Mouse (Mus musculus): ENCODE data around the gene Epb41l4b. TPM values are rescaled to one million over a fixed set of nuclear protein-coding genes. Genes with fewer than 3 reads are reported as not detected.

The Epb41l4b gene
- total and polyA plus RNA-seq, 2 experiments from 2014 or later = 4.2 to 14.7 TPM

GRCm38 (mm10) chr4:57118883-57119282 is 24.4 kb downstream of the Epb41l4b start:
- H3K27me3 ChIP-seq (ENCODE audit: insufficient read depth, low read length) = no peaks in the 10 kb centered on the region
- no peak overlapping the region for H3K27ac ChIP-seq
- H3K4me3 ChIP-seq (ENCODE audit: low read length) = no peak overlapping the region
- WGBS = 72% methylated on average over 3 of the region's 3 CpGs
- H3K9me3 ChIP-seq (ENCODE audit: low read length) = no peaks in the 10 kb centered on the region
- no peak overlapping the region for H3K9ac ChIP-seq (replicated peaks; ENCODE audit: low read length)
- no peak for TF ChIP-seq CTCF (IDR thresholded peaks at IDR 0.05; ENCODE audit: low read depth)
- no peaks in the 10 kb centered on the region for H3K36me3 ChIP-seq (ENCODE audit: insufficient read depth, low read length)
- H3K4me2 ChIP-seq (ENCODE audit: low read depth, low read length) = no peak overlapping the region
- 0 out of 2 replicates have a peak, but pooled peaks cover 3% of the 10 kb centered on the region for H3K4me1 ChIP-seq (ENCODE audit: insufficient read depth, low read length)
- DNase-seq (ENCODE audit: low spot score) = no peak
- ATAC-seq = no peak

- 96% methylated on average over 6 of the region's 6 CpGs for WGBS
- TF ChIP-seq CTCF (IDR thresholded peaks at IDR 0.05; ENCODE audit: low read depth) = no peak
- no peak overlapping the region for H3K27ac ChIP-seq
- no peaks in the 10 kb centered on the region for H3K36me3 ChIP-seq (ENCODE audit: insufficient read depth, low read length)
- no peak overlapping the region for H3K4me3 ChIP-seq (ENCODE audit: low read length)
- no peak overlapping the region for H3K9ac ChIP-seq (replicated peaks; ENCODE audit: low read length)
- H3K27me3 ChIP-seq (ENCODE audit: insufficient read depth, low read length) = no peaks in the 10 kb centered on the region
- H3K4me2 ChIP-seq (ENCODE audit: low read depth, low read length) = no peak overlapping the region
- no peak for DNase-seq (ENCODE audit: low spot score)
- no peak for ATAC-seq
- no peaks in the 10 kb centered on the region for H3K4me1 ChIP-seq (ENCODE audit: insufficient read depth, low read length)
- H3K9me3 ChIP-seq (ENCODE audit: low read length) = no peaks in the 10 kb centered on the region
Measured at GRCm38 (mm10) chr4:57116278-57116677, 27.0 kb downstream of the Epb41l4b start.

- no peak overlapping the region for H3K27ac ChIP-seq
- no peak overlapping the region for H3K9ac ChIP-seq (replicated peaks; ENCODE audit: low read length)
- WGBS = 74% methylated on average over 19 of the region's 19 CpGs
- H3K4me1 ChIP-seq (ENCODE audit: insufficient read depth, low read length) = peaks cover under 1% of the 10 kb centered on the region; the same call in 1 of the 2 replicates
- H3K4me3 ChIP-seq (ENCODE audit: low read length) = no peak overlapping the region
- H3K27me3 ChIP-seq (ENCODE audit: insufficient read depth, low read length) = no peaks in the 10 kb centered on the region
- H3K9me3 ChIP-seq (ENCODE audit: low read length) = no peaks in the 10 kb centered on the region
- no peaks in the 10 kb centered on the region for H3K36me3 ChIP-seq (ENCODE audit: insufficient read depth, low read length)
- no peak for TF ChIP-seq CTCF (IDR thresholded peaks at IDR 0.05; ENCODE audit: low read depth)
- DNase-seq (ENCODE audit: low spot score) (no peak), ATAC-seq (no peak)
- no peak overlapping the region for H3K4me2 ChIP-seq (ENCODE audit: low read depth, low read length)
Measured at GRCm38 (mm10) chr4:57114617-57115592, 28.3 kb downstream of the Epb41l4b start.

GRCm38 (mm10) chr4:57113472-57114216 is 29.6 kb downstream of the Epb41l4b start:
- H3K4me3 ChIP-seq (ENCODE audit: low read length) = no peak overlapping the region

GRCm38 (mm10) chr4:57111992-57112540 is 31.2 kb downstream of the Epb41l4b start:
- H3K4me2 ChIP-seq (ENCODE audit: low read depth, low read length) = no peak overlapping the region
- 88% methylated on average over 11 of the region's 11 CpGs for WGBS
- H3K9me3 ChIP-seq (ENCODE audit: low read length) = no peaks in the 10 kb centered on the region
- H3K9ac ChIP-seq (replicated peaks; ENCODE audit: low read length) = no peak overlapping the region
- no peak for TF ChIP-seq CTCF (IDR thresholded peaks at IDR 0.05; ENCODE audit: low read depth)
- no peak overlapping the region for H3K4me3 ChIP-seq (ENCODE audit: low read length)
- H3K27ac ChIP-seq = no peak overlapping the region
- H3K27me3 ChIP-seq (ENCODE audit: insufficient read depth, low read length) = no peaks in the 10 kb centered on the region
- no peak for DNase-seq (ENCODE audit: low spot score)
- H3K4me1 ChIP-seq (ENCODE audit: insufficient read depth, low read length) = peaks cover 6% of the 10 kb centered on the region
- H3K36me3 ChIP-seq (ENCODE audit: insufficient read depth, low read length) = no peaks in the 10 kb centered on the region
- ATAC-seq = no peak

More at GRCm38 (mm10) chr4:57113472-57114216, 29.6 kb downstream of the Epb41l4b start:
- Histone ChIP-seq H3K9ac (replicated peaks; ENCODE audit: low read length) (no peak overlapping the region), H3K36me3 (ENCODE audit: insufficient read depth, low read length) (no peaks in the 10 kb centered on the region), H3K4me1 (ENCODE audit: insufficient read depth, low read length) (peaks cover 6% of the 10 kb centered on the region), H3K4me2 (ENCODE audit: low read depth, low read length) (no peak overlapping the region), H3K27me3 (ENCODE audit: insufficient read depth, low read length) (no peaks in the 10 kb centered on the region), H3K27ac (no peak overlapping the region), H3K9me3 (ENCODE audit: low read length) (no peaks in the 10 kb centered on the region)
- 59% methylated on average over 7 of the region's 7 CpGs for WGBS
- no peak for ATAC-seq
- TF ChIP-seq CTCF (IDR thresholded peaks at IDR 0.05; ENCODE audit: low read depth) = no peak
- no peak for DNase-seq (ENCODE audit: low spot score)

- Histone ChIP-seq H3K27me3 (ENCODE audit: insufficient read depth, low read length) (no peaks in the 10 kb centered on the region), H3K9ac (replicated peaks; ENCODE audit: low read length) (no peak overlapping the region), H3K4me1 (ENCODE audit: insufficient read depth, low read length) (peaks cover 6% of the 10 kb centered on the region), H3K27ac (no peak overlapping the region), H3K9me3 (ENCODE audit: low read length) (no peaks in the 10 kb centered on the region), H3K4me3 (ENCODE audit: low read length) (no peak overlapping the region), H3K4me2 (ENCODE audit: low read depth, low read length) (no peak overlapping the region), H3K36me3 (ENCODE audit: insufficient read depth, low read length) (no peaks in the 10 kb centered on the region)
- no peak for TF ChIP-seq CTCF (IDR thresholded peaks at IDR 0.05; ENCODE audit: low read depth)
- 87% methylated on average over 4 of the region's 4 CpGs for WGBS
- DNase-seq (ENCODE audit: low spot score) = no peak
- ATAC-seq = no peak
Measured at GRCm38 (mm10) chr4:57111411-57111810, 31.8 kb downstream of the Epb41l4b start.
